Mouse (Mus musculus) WW6 (cell line): Measurements from ENCODE around the gene Emx1.
A peak's percentile ranks its signal among the peaks of the same experiment; 100 is the strongest.

Experiments
- DNase-seq: peaks from one replicate; pipeline ENCODE4 v3.0.0-alpha.2; 2013; ENCODE audit warnings: low read depth, low spot score

The Emx1 gene

GRCm38 (mm10) chr6:85230762-85231161, 43.5 kb downstream of the Emx1 start:
- DNase-seq = no peak

GRCm38 (mm10) chr6:85231469-85231868, 44.2 kb downstream of the Emx1 start:
- no peak for DNase-seq

- no peak for DNase-seq
Observed at GRCm38 (mm10) chr6:85232045-85232444, 44.8 kb downstream of the Emx1 start.

- DNase-seq = no peak
Observed at GRCm38 (mm10) chr6:85232836-85233623, 45.8 kb downstream of the Emx1 start.

GRCm38 (mm10) chr6:85234796-85235195, 47.6 kb downstream of the Emx1 start:
- DNase-seq = no peak

GRCm38 (mm10) chr6:85237001-85237400, 49.8 kb downstream of the Emx1 start:
- DNase-seq = no peak

GRCm38 (mm10) chr6:85237595-85238337, 50.5 kb downstream of the Emx1 start:
- DNase-seq = no peak

- DNase-seq = peak; percentile 45
Observed at GRCm38 (mm10) chr6:85239044-85239489, 51.8 kb downstream of the Emx1 start.

- DNase-seq = no peak
Observed at GRCm38 (mm10) chr6:85249821-85250220, 62.6 kb downstream of the Emx1 start.

GRCm38 (mm10) chr6:85250811-85251241, 63.6 kb downstream of the Emx1 start:
- DNase-seq = no peak

GRCm38 (mm10) chr6:85252251-85253058, 65.2 kb downstream of the Emx1 start:
- DNase-seq = no peak

GRCm38 (mm10) chr6:85253275-85253674, 66.0 kb downstream of the Emx1 start:
- no peak for DNase-seq
